Mouse (Mus musculus): ENCODE measurements around the gene Psip1.

- TF ChIP-seq JUND (IDR thresholded peaks at IDR 0.05; ENCODE audit: low read depth, low read length) (no peak), EP300 (IDR thresholded peaks at IDR 0.05; ENCODE audit: low read depth in 1 of 2, low read length in 2 of 2) (no peak), POLR2A (IDR thresholded peaks at IDR 0.05; ENCODE audit: control insufficient read depth in 1 of 2, insufficient read depth in 1 of 2, low read depth in 1 of 2, low read length in 2 of 2, poor library complexity in 1 of 2) (no peak), ETS1 (IDR thresholded peaks at IDR 0.05; ENCODE audit: low read depth, low read length) (no peak), ZMIZ1 (IDR thresholded peaks at IDR 0.05; ENCODE audit: low read depth, low read length) (no peak), POLR2AphosphoS5 (IDR thresholded peaks at IDR 0.05; ENCODE audit: borderline replicate concordance, low read depth, low read length) (no peak), ZNF384 (IDR thresholded peaks at IDR 0.05; ENCODE audit: low read depth, low read length) (no peak), ZC3H11A (IDR thresholded peaks at IDR 0.05; ENCODE audit: low read depth, low read length) (no peak), CTCF (IDR thresholded peaks at IDR 0.05 in 2 of 3, conservative IDR thresholded peaks at IDR 0.05 in 1 of 3; ENCODE audit: control insufficient read depth in 1 of 3, insufficient read depth in 1 of 3, low read depth in 2 of 3, low read length in 3 of 3, poor library complexity in 1 of 3, severe bottlenecking in 1 of 3) (no peak), KAT2A (conservative IDR thresholded peaks at IDR 0.05; ENCODE audit: low read depth, low read length) (no peak), MYB (IDR thresholded peaks at IDR 0.05; ENCODE audit: low read depth, low read length) (no peak)
These were observed 35.8 kb upstream of the Psip1 start for GRCm38 (mm10) chr4:83522066-83522465.

All from MEL (cell line).